Mouse (Mus musculus) embryonic stem cell, embryonic (primary cell): ENCODE measurements around the gene Pid1.

Source experiments
- CTCF ChIA-PET, 4 experiments: fragments of 300-600 bp in 2 of 4; fragments of 350-600 bp in 2 of 4; sonication (Branson Sonifier 250); formaldehyde crosslinking; loops; one replicate each; lab custom pipeline; 2022; ENCODE audit warnings: inconsistent platforms in 2 of 4; lab: Charles Lee
- POLR2A ChIA-PET, 4 experiments: fragments of 300-600 bp in 2 of 4; fragments of 350-600 bp in 2 of 4; sonication (Branson Sonifier 250); formaldehyde crosslinking; loops; one replicate each; lab custom pipeline; 2022; ENCODE audit warnings: antibody characterized with exemption in 4 of 4, inconsistent platforms in 1 of 4; lab: Charles Lee

Pid1 gene

GRCm38 (mm10) chr1:84285620-84286019 lies 78.4 kb downstream of the Pid1 start:
- ChIA-PET CTCF (interaction anchor here in 1 of 4 experiments (1.5 kb wide), 1 partner anchor 185 kb away, joined by 5 read pairs; no protein-coding TSS in a partner anchor), POLR2A (interaction anchor here in 2 of 4 experiments (0.7 to 1.5 kb wide), 3 partner anchors 13 to 155 kb away, joined by 3 to 5 read pairs (median 5); no protein-coding TSS in a partner anchor)

- CTCF ChIA-PET = interaction anchor here (0.6 to 1.3 kb wide), 7 partner anchors 10 to 186 kb away, joined by 3 to 10 read pairs (median 4); no protein-coding TSS in a partner anchor
- POLR2A ChIA-PET = interaction anchor here in 3 of 4 experiments (0.5 to 1.8 kb wide), 19 partner anchors 8 to 1447 kb away, joined by 3 to 7 read pairs (median 3); no protein-coding TSS in a partner anchor
Measured at GRCm38 (mm10) chr1:84284293-84285068, 79.5 kb downstream of the Pid1 start.

- ChIA-PET POLR2A (interaction anchor here (0.5 to 1.5 kb wide), 7 partner anchors 9 to 629 kb away, joined by 3 to 14 read pairs (median 4); no protein-coding TSS in a partner anchor), CTCF (interaction anchor here in 3 of 4 experiments (0.5 to 1.0 kb wide), 19 partner anchors 9 to 1477 kb away, joined by 3 to 19 read pairs (median 4); partner anchors contain the start of gene Dner (in 1 of the 3))
Measured at GRCm38 (mm10) chr1:84283119-84283518, 80.9 kb downstream of the Pid1 start.

- ChIA-PET CTCF (no interaction called here), POLR2A (interaction anchor here in 1 of 4 experiments (1.0 kb wide), 1 partner anchor 127 kb away, joined by 3 read pairs; no protein-coding TSS in a partner anchor)
Measured at GRCm38 (mm10) chr1:84280171-84280570, 83.8 kb downstream of the Pid1 start.

GRCm38 (mm10) chr1:84278359-84279255 lies 85.4 kb downstream of the Pid1 start:
- ChIA-PET POLR2A (interaction anchor here in 1 of 4 experiments (0.7 kb wide), 1 partner anchor 629 kb away, joined by 3 read pairs; no protein-coding TSS in a partner anchor), CTCF (no interaction called here)

- ChIA-PET CTCF (no interaction called here), POLR2A (interaction anchor here in 1 of 4 experiments (2.0 kb wide), 1 partner anchor 12 kb away, joined by 5 read pairs; no protein-coding TSS in a partner anchor)
Measured at GRCm38 (mm10) chr1:84272951-84273350, 91.0 kb downstream of the Pid1 start.

- CTCF ChIA-PET = interaction anchor here in 1 of 4 experiments (0.5 to 0.6 kb wide), 2 partner anchors 348 to 1014 kb away, joined by 3 to 4 read pairs; no protein-coding TSS in a partner anchor
- POLR2A ChIA-PET = interaction anchor here in 3 of 4 experiments (0.6 to 2.0 kb wide), 3 partner anchors 13 to 66 kb away, joined by 3 to 5 read pairs (median 3); no protein-coding TSS in a partner anchor
Measured at GRCm38 (mm10) chr1:84271712-84272200, 92.2 kb downstream of the Pid1 start.

- ChIA-PET CTCF (no interaction called here), POLR2A (no interaction called here)
Measured at GRCm38 (mm10) chr1:84257656-84258055, 106.3 kb downstream of the Pid1 start.

- ChIA-PET CTCF (no interaction called here), POLR2A (no interaction called here)
Measured at GRCm38 (mm10) chr1:84254361-84254760, 109.6 kb downstream of the Pid1 start.

GRCm38 (mm10) chr1:84253838-84254237 lies 110.1 kb downstream of the Pid1 start:
- ChIA-PET CTCF (no interaction called here), POLR2A (no interaction called here)

GRCm38 (mm10) chr1:84251205-84251604 lies 112.8 kb downstream of the Pid1 start:
- ChIA-PET POLR2A (no interaction called here), CTCF (no interaction called here)

GRCm38 (mm10) chr1:84250770-84251169 lies 113.2 kb downstream of the Pid1 start:
- POLR2A ChIA-PET = no interaction called here

GRCm38 (mm10) chr1:84249772-84250338 lies 114.1 kb downstream of the Pid1 start:
- ChIA-PET POLR2A (interaction anchor here in 2 of 4 experiments (0.5 to 0.9 kb wide), 2 partner anchors 9 to 632 kb away, joined by 3 to 5 read pairs; no protein-coding TSS in a partner anchor), CTCF (interaction anchor here in 1 of 4 experiments (0.5 kb wide), 1 partner anchor 33 kb away, joined by 6 read pairs; no protein-coding TSS in a partner anchor)

More at GRCm38 (mm10) chr1:84250770-84251169, 113.2 kb downstream of the Pid1 start:
- CTCF ChIA-PET = no interaction called here

GRCm38 (mm10) chr1:84247111-84247510 lies 116.9 kb downstream of the Pid1 start:
- ChIA-PET CTCF (interaction anchor here in 1 of 4 experiments (0.7 kb wide), 1 partner anchor 30 kb away, joined by 4 read pairs; no protein-coding TSS in a partner anchor), POLR2A (no interaction called here)

GRCm38 (mm10) chr1:84241192-84241828 lies 122.7 kb downstream of the Pid1 start:
- CTCF ChIA-PET = interaction anchor here in 1 of 4 experiments (1.3 kb wide), 1 partner anchor 15 kb away, joined by 3 read pairs; no protein-coding TSS in a partner anchor
- POLR2A ChIA-PET = interaction anchor here in 2 of 4 experiments (0.5 to 1.3 kb wide), 3 partner anchors 8 to 378 kb away, joined by 3 to 10 read pairs (median 3); no protein-coding TSS in a partner anchor

GRCm38 (mm10) chr1:84240203-84240602 lies 123.8 kb downstream of the Pid1 start:
- POLR2A ChIA-PET = interaction anchor here in 1 of 4 experiments (0.6 to 1.3 kb wide), 2 partner anchors 63 to 277 kb away, joined by 3 read pairs; no protein-coding TSS in a partner anchor
- CTCF ChIA-PET = no interaction called here

- CTCF ChIA-PET = no interaction called here
- POLR2A ChIA-PET = no interaction called here
Measured at GRCm38 (mm10) chr1:84230431-84230830, 133.5 kb downstream of the Pid1 start.
